Mouse (Mus musculus): ENCODE data around the gene Acbd4. TPM values are rescaled to one million over a fixed set of nuclear protein-coding genes. Genes with fewer than 3 reads are reported as not detected.
A peak's percentile ranks its signal among the peaks of the same experiment; 100 is the strongest.

Acbd4 gene
- polyA plus RNA-seq, 1 experiment from 2014 or later = 18.5 TPM

GRCm38 (mm10) chr11:103102725-103103349 lies 1.4 kb downstream of the Acbd4 start:
- Histone ChIP-seq H3K4me3 (peak overlapping the region; percentile 57), H3K4me1 (replicated peaks) (peaks cover 53% of the 10 kb centered on the region), H3K36me3 (no peaks in the 10 kb centered on the region), H3K27ac (peak overlapping the region; percentile 50), H3K9me3 (replicated peaks) (no peaks in the 10 kb centered on the region), H3K27me3 (no peaks in the 10 kb centered on the region), H3K9ac (peak overlapping the region; percentile 57), H3K4me2 (peak overlapping the region; percentile 88)
- ATAC-seq (replicated peaks; ENCODE audit: insufficient number of reproducible peaks, insufficient read depth, low FRiP score, low read depth) = peak; percentile 86
- under 1% methylated on average over 35 of the region's 35 CpGs for WGBS

GRCm38 (mm10) chr11:103103621-103104020 lies 2.1 kb downstream of the Acbd4 start:
- H3K9me3 ChIP-seq (replicated peaks) = no peaks in the 10 kb centered on the region
- H3K36me3 ChIP-seq = no peaks in the 10 kb centered on the region
- no peaks in the 10 kb centered on the region for H3K27me3 ChIP-seq
- no peak overlapping the region for H3K27ac ChIP-seq
- peak overlapping the region; percentile 57 for H3K4me3 ChIP-seq
- H3K4me2 ChIP-seq = peak overlapping the region; percentile 88
- 56% methylated on average over 8 of the region's 8 CpGs for WGBS
- peaks cover 46% of the 10 kb centered on the region for H3K4me1 ChIP-seq (replicated peaks)
- no peak overlapping the region; the same call in 1 of the 2 replicates for H3K9ac ChIP-seq
- ATAC-seq (replicated peaks; ENCODE audit: insufficient number of reproducible peaks, insufficient read depth, low FRiP score, low read depth) = no peak

- no peak overlapping the region for H3K27ac ChIP-seq
- no peaks in the 10 kb centered on the region for H3K36me3 ChIP-seq
- 66% methylated on average over 7 of the region's 7 CpGs for WGBS
- peaks cover 38% of the 10 kb centered on the region for H3K4me1 ChIP-seq (replicated peaks)
- no peak overlapping the region for H3K4me2 ChIP-seq
- no peaks in the 10 kb centered on the region for H3K9me3 ChIP-seq (replicated peaks)
- no peak overlapping the region for H3K9ac ChIP-seq
- no peak overlapping the region for H3K4me3 ChIP-seq
- H3K27me3 ChIP-seq = no peaks in the 10 kb centered on the region
- ATAC-seq (replicated peaks; ENCODE audit: insufficient number of reproducible peaks, insufficient read depth, low FRiP score, low read depth) = no peak
These were observed 3.0 kb downstream of the Acbd4 start for GRCm38 (mm10) chr11:103104469-103104868.

- Histone ChIP-seq H3K4me1 (replicated peaks) (peaks cover 30% of the 10 kb centered on the region), H3K9me3 (replicated peaks) (no peaks in the 10 kb centered on the region), H3K4me3 (no peak overlapping the region), H3K27me3 (no peaks in the 10 kb centered on the region), H3K36me3 (no peaks in the 10 kb centered on the region), H3K27ac (no peak overlapping the region), H3K4me2 (no peak overlapping the region), H3K9ac (no peak overlapping the region)
- 55% methylated on average over 14 of the region's 14 CpGs for WGBS
- no peak for ATAC-seq (replicated peaks; ENCODE audit: insufficient number of reproducible peaks, insufficient read depth, low FRiP score, low read depth)
These were observed 3.8 kb downstream of the Acbd4 start for GRCm38 (mm10) chr11:103105180-103105725.

GRCm38 (mm10) chr11:103105810-103106209 lies 4.3 kb downstream of the Acbd4 start:
- Histone ChIP-seq H3K4me3 (no peak overlapping the region), H3K36me3 (no peaks in the 10 kb centered on the region), H3K27ac (no peak overlapping the region), H3K27me3 (no peaks in the 10 kb centered on the region), H3K9ac (no peak overlapping the region), H3K4me2 (no peak overlapping the region), H3K4me1 (replicated peaks) (peaks cover 26% of the 10 kb centered on the region), H3K9me3 (replicated peaks) (no peaks in the 10 kb centered on the region)
- no peak for ATAC-seq (replicated peaks; ENCODE audit: insufficient number of reproducible peaks, insufficient read depth, low FRiP score, low read depth)
- WGBS = 84% methylated on average over 6 of the region's 6 CpGs

- H3K9me3 ChIP-seq (replicated peaks) = no peaks in the 10 kb centered on the region
- no peak overlapping the region for H3K9ac ChIP-seq
- H3K27ac ChIP-seq = no peak overlapping the region
- H3K4me1 ChIP-seq (replicated peaks) = peaks cover 26% of the 10 kb centered on the region
- no peak overlapping the region for H3K4me2 ChIP-seq
- H3K4me3 ChIP-seq = no peak overlapping the region
- H3K27me3 ChIP-seq = no peaks in the 10 kb centered on the region
- 74% methylated on average over 4 of the region's 4 CpGs for WGBS
- no peaks in the 10 kb centered on the region for H3K36me3 ChIP-seq
- ATAC-seq (replicated peaks; ENCODE audit: insufficient number of reproducible peaks, insufficient read depth, low FRiP score, low read depth) = no peak
These were observed 4.9 kb downstream of the Acbd4 start for GRCm38 (mm10) chr11:103106386-103106785.

- no peaks in the 10 kb centered on the region for H3K9me3 ChIP-seq (replicated peaks)
- H3K36me3 ChIP-seq = no peaks in the 10 kb centered on the region
- peak overlapping the region; percentile 83 for H3K4me2 ChIP-seq
- peak overlapping the region; percentile 52 for H3K4me3 ChIP-seq
- H3K4me1 ChIP-seq (replicated peaks) = peaks cover 35% of the 10 kb centered on the region
- peak overlapping the region; percentile 58; the same call in 1 of the 2 replicates for H3K9ac ChIP-seq
- WGBS = 22% methylated on average over 10 of the region's 10 CpGs
- peak overlapping the region; percentile 71 for H3K27ac ChIP-seq
- no peaks in the 10 kb centered on the region for H3K27me3 ChIP-seq
- ATAC-seq (replicated peaks; ENCODE audit: insufficient number of reproducible peaks, insufficient read depth, low FRiP score, low read depth) = no peak
These were observed 9.8 kb downstream of the Acbd4 start for GRCm38 (mm10) chr11:103111301-103111700.

GRCm38 (mm10) chr11:103111881-103112551 lies 10.5 kb downstream of the Acbd4 start:
- no peaks in the 10 kb centered on the region for H3K36me3 ChIP-seq
- peak overlapping the region; percentile 83 for H3K4me2 ChIP-seq
- no peaks in the 10 kb centered on the region for H3K9me3 ChIP-seq (replicated peaks)
- peak overlapping the region; percentile 52 for H3K4me3 ChIP-seq
- H3K4me1 ChIP-seq (replicated peaks) = peaks cover 37% of the 10 kb centered on the region
- 4% methylated on average over 28 of the region's 28 CpGs for WGBS
- H3K27ac ChIP-seq = peak overlapping the region; percentile 71
- no peak for ATAC-seq (replicated peaks; ENCODE audit: insufficient number of reproducible peaks, insufficient read depth, low FRiP score, low read depth)
- peak overlapping the region; percentile 58 for H3K9ac ChIP-seq
- H3K27me3 ChIP-seq = no peaks in the 10 kb centered on the region

- H3K4me1 ChIP-seq (replicated peaks) = peaks cover 38% of the 10 kb centered on the region
- ATAC-seq (replicated peaks; ENCODE audit: insufficient number of reproducible peaks, insufficient read depth, low FRiP score, low read depth) = no peak
- H3K27me3 ChIP-seq = no peaks in the 10 kb centered on the region
- peak overlapping the region; percentile 83 for H3K4me2 ChIP-seq
- H3K36me3 ChIP-seq = no peaks in the 10 kb centered on the region
- peak overlapping the region; percentile 58 for H3K9ac ChIP-seq
- WGBS = 24% methylated on average over 9 of the region's 9 CpGs
- no peaks in the 10 kb centered on the region for H3K9me3 ChIP-seq (replicated peaks)
- peak overlapping the region; percentile 71 for H3K27ac ChIP-seq
- peak overlapping the region; percentile 52 for H3K4me3 ChIP-seq
These were observed 11.1 kb downstream of the Acbd4 start for GRCm38 (mm10) chr11:103112552-103112912.

GRCm38 (mm10) chr11:103113005-103113404 lies 11.5 kb downstream of the Acbd4 start:
- Histone ChIP-seq H3K9ac (peak overlapping the region; percentile 58; the same call in 1 of the 2 replicates), H3K4me2 (peak overlapping the region; percentile 83), H3K4me1 (replicated peaks) (peaks cover 38% of the 10 kb centered on the region), H3K27ac (peak overlapping the region; percentile 71), H3K36me3 (no peaks in the 10 kb centered on the region), H3K9me3 (replicated peaks) (no peaks in the 10 kb centered on the region), H3K27me3 (no peaks in the 10 kb centered on the region), H3K4me3 (peak overlapping the region; percentile 52; the same call in 1 of the 2 replicates)
- no peak for ATAC-seq (replicated peaks; ENCODE audit: insufficient number of reproducible peaks, insufficient read depth, low FRiP score, low read depth)
- 40% methylated on average over 12 of the region's 12 CpGs for WGBS

GRCm38 (mm10) chr11:103113771-103114170 lies 12.3 kb downstream of the Acbd4 start:
- H3K4me3 ChIP-seq = no peak overlapping the region
- H3K4me2 ChIP-seq = no peak overlapping the region
- no peaks in the 10 kb centered on the region for H3K27me3 ChIP-seq
- no peaks in the 10 kb centered on the region for H3K9me3 ChIP-seq (replicated peaks)
- no peak overlapping the region for H3K9ac ChIP-seq
- no peak overlapping the region for H3K27ac ChIP-seq
- ATAC-seq (replicated peaks; ENCODE audit: insufficient number of reproducible peaks, insufficient read depth, low FRiP score, low read depth) = no peak
- WGBS = 82% methylated on average over 4 of the region's 4 CpGs
- H3K4me1 ChIP-seq (replicated peaks) = peaks cover 44% of the 10 kb centered on the region
- no peaks in the 10 kb centered on the region for H3K36me3 ChIP-seq
